Mouse (Mus musculus) liver, postnatal 0 days (tissue): ENCODE data around the gene Slc16a10. TPM values are rescaled to one million over a fixed set of nuclear protein-coding genes. Genes with fewer than 3 reads are reported as not detected.

ENCODE experiments used
- ATAC-seq: fragments of 200-750 bp; cut with Nextera tagmentation; 2 replicates; pipeline ENCODE4 v1.8.0; 2017; ENCODE audit warnings: mild to moderate bottlenecking, moderate library complexity
- DNase-seq: peaks from one replicate; pipeline ENCODE4 v3.0.0-alpha.2; 2016
- H3K27ac ChIP-seq: fragments of 300-500 bp; sonication (generic); 2 replicates; pipeline ENCODE4 v1.5.1; 2014; ENCODE audit warnings: antibody characterized with exemption, moderate library complexity, mild to moderate bottlenecking, low read depth
- H3K27me3 ChIP-seq: fragments of 300-500 bp; sonication (generic); 2 replicates; pipeline ENCODE4 v1.6.1; 2014; ENCODE audit warnings: low read length, control low read depth, mixed read lengths; ENCODE audit not compliant: insufficient read depth
- H3K36me3 ChIP-seq: fragments of 300-500 bp; sonication (generic); replicated peaks from 2 replicates; pipeline ENCODE4 v1.6.1; 2014; ENCODE audit warnings: mild to moderate bottlenecking, control low read depth, low read length, moderate library complexity, mixed read lengths; ENCODE audit not compliant: insufficient read depth
- H3K4me1 ChIP-seq: fragments of 300-500 bp; sonication (generic); 2 replicates; pipeline ENCODE4 v1.6.1; 2014; ENCODE audit warnings: antibody characterized with exemption, mild to moderate bottlenecking, control low read depth; ENCODE audit not compliant: insufficient read depth
- H3K4me2 ChIP-seq: fragments of 300-500 bp; sonication (generic); 2 replicates; pipeline ENCODE4 v1.6.1; 2014; ENCODE audit warnings: low read depth, mild to moderate bottlenecking, low read length, moderate library complexity, mixed read lengths
- H3K4me3 ChIP-seq: fragments of 300-500 bp; sonication (generic); 2 replicates; pipeline ENCODE4 v1.5.1; 2014; ENCODE audit warnings: low read depth, low read length
- H3K9ac ChIP-seq: fragments of 300-500 bp; sonication (generic); replicated peaks from 2 replicates; pipeline ENCODE4 v1.6.1; 2014; ENCODE audit warnings: mild to moderate bottlenecking, moderate library complexity
- H3K9me3 ChIP-seq: fragments of 300-500 bp; sonication (generic); 2 replicates; pipeline ENCODE4 v1.6.1; 2016; ENCODE audit warnings: mild to moderate bottlenecking, control low read depth, low read length, mixed read lengths
- CTCF ChIP-seq: sonication (generic); IDR thresholded peaks from 2 replicates; pipeline ENCODE4 v1.5.1; 2016; ENCODE audit warnings: antibody characterized with exemption, low read depth
- EP300 ChIP-seq: IDR thresholded peaks from 2 replicates; pipeline ENCODE4 v1.6.1; 2016; ENCODE audit warnings: antibody characterized with exemption, low read depth, mild to moderate bottlenecking
- WGBS: fragments of 180-500 bp; shearing (Covaris S2); extraction: QIAGEN DNeasy Blood & Tissue Kit; methylation state at CpG from one replicate; pipeline ENCODE4 v1.1.7; 2014; ENCODE audit not compliant: insufficient replicate concordance; 5-methylcytosine and 5-hydroxymethylcytosine counted together
- polyA plus RNA-seq: library from polyadenylated mRNA; unstranded; fragments of >200 nt; fragmentation: Nextera tagmentation; extraction: Ambion mirVana; gene quantifications from 2 replicates; pipeline ENCODE4 v1.2.1, GENCODE M21; 2015

The Slc16a10 gene
- polyA plus RNA-seq, 1 experiment from 2014 or later: 22.1 TPM

- TF ChIP-seq EP300 (no peak), CTCF (no peak)
- H3K36me3 ChIP-seq: no peaks in the 10 kb centered on the region; the same call in 1 of the 2 replicates
- H3K4me3 ChIP-seq: no peak overlapping the region
- H3K4me1 ChIP-seq: peaks cover 4% of the 10 kb centered on the region
- no peak for ATAC-seq
- no peak for DNase-seq
- no peak overlapping the region for H3K4me2 ChIP-seq
- 54% methylated on average over 6 of the region's 6 CpGs for WGBS
- H3K9ac ChIP-seq: no peak overlapping the region
- no peaks in the 10 kb centered on the region for H3K27me3 ChIP-seq
- H3K27ac ChIP-seq: no peak overlapping the region
- H3K9me3 ChIP-seq: no peaks in the 10 kb centered on the region
Measured at GRCm38 (mm10) chr10:40058062-40058785, 83.8 kb downstream of the Slc16a10 start.

DNA sequence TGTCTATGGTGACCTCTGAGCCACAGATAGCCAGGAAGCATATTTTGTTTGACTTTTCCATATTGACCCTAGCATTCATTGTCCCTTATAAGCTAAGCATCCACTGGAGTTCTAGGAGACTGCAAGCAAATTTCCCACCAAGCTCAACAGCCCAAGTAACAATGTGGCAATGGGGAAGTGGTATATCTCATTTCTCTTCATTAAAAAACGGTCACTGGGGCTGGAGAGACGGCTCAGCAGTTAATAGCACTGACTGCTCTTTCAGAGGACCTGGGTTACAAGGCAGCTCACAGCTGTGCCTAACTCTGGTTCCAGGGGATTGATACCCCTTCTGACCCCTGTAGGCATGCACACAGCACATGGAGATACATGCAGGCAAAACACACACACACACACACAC, 84.4 kb downstream of the Slc16a10 start:
- Histone ChIP-seq H3K27ac (no peak overlapping the region), H3K36me3 (peaks cover 3% of the 10 kb centered on the region; the same call in 1 of the 2 replicates), H3K4me1 (peaks cover 4% of the 10 kb centered on the region), H3K4me3 (no peak overlapping the region), H3K27me3 (no peaks in the 10 kb centered on the region), H3K4me2 (no peak overlapping the region), H3K9ac (no peak overlapping the region), H3K9me3 (no peaks in the 10 kb centered on the region)
- WGBS: 31% methylated on average over 2 of the region's 2 CpGs
- ATAC-seq (no peak), DNase-seq (no peak)
- TF ChIP-seq CTCF (no peak), EP300 (no peak)

DNA sequence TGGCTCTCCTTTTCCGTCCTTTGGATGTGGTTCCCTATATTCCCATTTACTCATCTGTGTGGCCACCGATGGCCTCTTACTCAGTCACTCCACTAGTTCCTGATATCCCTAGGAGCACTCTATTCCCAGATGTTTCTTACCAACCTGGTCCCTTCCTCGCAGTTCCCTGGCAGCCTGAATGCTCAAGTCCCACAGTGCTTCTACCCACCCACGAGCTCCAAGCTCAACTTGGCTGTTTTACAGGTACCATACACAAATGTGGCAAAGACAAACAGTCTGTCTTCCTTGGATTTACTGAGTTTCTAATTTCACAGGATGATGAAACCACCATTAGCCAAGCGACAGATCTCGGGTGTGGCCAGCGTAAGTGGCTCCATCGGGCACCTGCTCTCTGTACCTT, 87.6 kb downstream of the Slc16a10 start:
- no peak for TF ChIP-seq EP300
- no peak for TF ChIP-seq CTCF
- Histone ChIP-seq H3K9me3 (no peaks in the 10 kb centered on the region), H3K27me3 (no peaks in the 10 kb centered on the region), H3K4me1 (peaks cover 4% of the 10 kb centered on the region), H3K36me3 (peaks cover 8% of the 10 kb centered on the region; the same call in 1 of the 2 replicates), H3K4me3 (no peak overlapping the region), H3K9ac (no peak overlapping the region), H3K4me2 (no peak overlapping the region), H3K27ac (no peak overlapping the region)
- no peak for ATAC-seq
- WGBS: 83% methylated on average over 8 of the region's 8 CpGs
- no peak for DNase-seq

DNA sequence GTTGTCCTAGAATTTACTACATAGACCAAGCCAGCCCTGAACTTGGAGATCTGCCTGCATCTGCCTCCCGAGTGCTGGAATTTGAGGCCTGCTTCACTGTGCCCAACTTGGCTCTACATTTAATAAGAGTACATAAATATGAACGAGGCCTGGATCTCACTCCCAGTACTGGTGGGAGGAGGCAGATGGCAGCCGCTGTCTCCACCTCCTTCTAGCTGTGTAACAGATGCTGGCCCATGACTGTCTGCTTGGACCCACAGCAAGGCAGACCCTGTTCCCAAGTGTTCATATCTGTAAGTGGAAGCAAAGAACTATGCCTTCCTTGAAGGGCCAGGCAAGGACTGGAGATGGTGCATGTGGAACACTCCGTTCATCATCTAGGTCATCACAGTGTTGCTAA, 88.2 kb downstream of the Slc16a10 start:
- no peak overlapping the region for H3K9ac ChIP-seq
- no peak for DNase-seq
- H3K4me1 ChIP-seq: peaks cover 4% of the 10 kb centered on the region
- H3K27ac ChIP-seq: no peak overlapping the region
- peaks cover 8% of the 10 kb centered on the region; the same call in 1 of the 2 replicates for H3K36me3 ChIP-seq
- H3K27me3 ChIP-seq: no peaks in the 10 kb centered on the region
- no peak overlapping the region for H3K4me3 ChIP-seq
- TF ChIP-seq EP300 (no peak), CTCF (no peak)
- H3K9me3 ChIP-seq: no peaks in the 10 kb centered on the region
- ATAC-seq: no peak
- no peak overlapping the region for H3K4me2 ChIP-seq
- WGBS: 93% methylated on average over 4 of the region's 4 CpGs

- DNase-seq (no peak), ATAC-seq (no peak)
- no peaks in the 10 kb centered on the region for H3K27me3 ChIP-seq
- TF ChIP-seq EP300 (no peak), CTCF (peak; percentile 74)
- no peak overlapping the region for H3K4me2 ChIP-seq
- no peaks in the 10 kb centered on the region for H3K9me3 ChIP-seq
- H3K36me3 ChIP-seq: peaks cover 8% of the 10 kb centered on the region; the same call in 1 of the 2 replicates
- WGBS: 51% methylated on average over 3 of the region's 3 CpGs
- no peak overlapping the region for H3K9ac ChIP-seq
- peaks cover under 1% of the 10 kb centered on the region for H3K4me1 ChIP-seq
- H3K4me3 ChIP-seq: no peak overlapping the region
- no peak overlapping the region for H3K27ac ChIP-seq
Measured at GRCm38 (mm10) chr10:40053257-40053895, 88.7 kb downstream of the Slc16a10 start.

- WGBS: 74% methylated on average over 3 of the region's 3 CpGs
- no peak overlapping the region for H3K4me2 ChIP-seq
- H3K27me3 ChIP-seq: no peaks in the 10 kb centered on the region
- H3K4me1 ChIP-seq: no peaks in the 10 kb centered on the region
- TF ChIP-seq EP300 (no peak), CTCF (no peak)
- H3K9me3 ChIP-seq: no peaks in the 10 kb centered on the region
- no peak overlapping the region for H3K4me3 ChIP-seq
- H3K36me3 ChIP-seq: peaks cover 8% of the 10 kb centered on the region; the same call in 1 of the 2 replicates
- no peak overlapping the region for H3K9ac ChIP-seq
- ATAC-seq: no peak
- no peak overlapping the region for H3K27ac ChIP-seq
- DNase-seq: no peak
Measured at GRCm38 (mm10) chr10:40051997-40052396, 90.1 kb downstream of the Slc16a10 start.
